Mouse (Mus musculus): ENCODE results near the gene M1ap.
A peak's percentile ranks its signal among the peaks of the same experiment; 100 is the strongest.

DNA sequence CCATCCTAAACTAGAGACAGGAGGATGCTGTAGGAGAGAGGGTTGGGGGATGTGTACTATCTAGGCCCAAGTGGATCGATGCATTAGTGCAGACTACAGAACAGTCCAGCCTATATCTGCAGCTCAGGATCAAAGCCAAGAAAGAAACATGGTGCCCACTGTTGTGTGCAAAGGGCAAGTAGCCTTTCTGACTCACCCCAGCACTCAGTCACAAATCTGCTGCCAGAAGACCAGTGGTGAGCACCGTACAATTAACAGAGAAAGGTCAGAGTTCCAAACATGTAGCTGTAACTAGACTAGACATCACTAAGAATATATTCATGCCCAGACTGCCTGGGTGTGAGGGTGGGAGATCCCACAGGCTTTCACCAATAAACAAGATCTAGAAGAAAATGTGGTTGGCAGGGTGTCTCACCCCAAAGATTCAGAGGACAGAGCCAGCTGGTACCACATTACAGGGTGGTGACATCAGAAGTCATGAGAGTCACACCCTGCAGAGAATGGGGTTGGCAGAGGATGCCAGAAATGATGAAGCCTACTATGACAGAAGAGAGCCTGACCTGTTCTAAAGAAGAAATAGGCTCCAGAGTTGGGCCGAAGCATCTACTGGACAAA, 12.0 kb upstream of the M1ap start:
- TF ChIP-seq POLR2AphosphoS2 (IDR thresholded peaks at IDR 0.05; ENCODE audit: insufficient read length, low read depth): no peak
- TF ChIP-seq POLR2A (IDR thresholded peaks at IDR 0.05; ENCODE audit: insufficient read length, low read depth): no peak
- peak; percentile 7 for TF ChIP-seq TCF12 (IDR thresholded peaks at IDR 0.05; ENCODE audit: insufficient read depth, poor library complexity, severe bottlenecking)
- no peak for TF ChIP-seq REST (IDR thresholded peaks at IDR 0.05; ENCODE audit: insufficient read depth, insufficient read length)
- no peak for TF ChIP-seq E2F4 (IDR thresholded peaks at IDR 0.05; ENCODE audit: insufficient read depth)
- TF ChIP-seq USF1 (IDR thresholded peaks at IDR 0.05; ENCODE audit: low read depth): no peak
- TF ChIP-seq MYOD1 (IDR thresholded peaks at IDR 0.05; ENCODE audit: control insufficient read depth in 1 of 3, insufficient read length in 2 of 3, low read depth in 2 of 3): peak in 1 of 3 experiments; percentile 34
- no peak for TF ChIP-seq MAX (IDR thresholded peaks at IDR 0.05; ENCODE audit: low read depth)
